Mouse (Mus musculus): ENCODE data around the gene Cpne7. TPM values are rescaled to one million over a fixed set of nuclear protein-coding genes. Genes with fewer than 3 reads are reported as not detected.

The Cpne7 gene
- total RNA-seq, 4 experiments from 2014 or later, result 0.24 TPM; not detected in 3

DNA sequence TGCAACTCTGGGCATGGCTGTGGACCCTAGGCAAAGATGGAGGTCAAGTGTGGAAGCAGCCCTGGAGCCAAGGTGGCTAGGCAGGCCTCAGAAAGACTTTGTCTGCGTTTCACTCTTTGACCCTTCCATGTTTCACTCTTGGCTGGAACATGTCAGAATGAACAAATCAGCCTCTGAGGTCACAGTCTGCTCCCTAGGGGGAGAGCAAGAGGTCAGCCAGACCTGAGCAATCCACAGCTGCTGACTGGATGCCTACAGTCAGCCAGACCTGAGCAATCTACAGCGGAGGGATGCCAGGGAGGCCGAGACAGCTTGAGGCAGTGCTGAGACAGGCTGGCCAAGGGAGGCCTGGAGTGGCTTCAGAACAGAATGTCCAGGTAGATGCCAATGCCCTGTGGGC lies 64.2 kb downstream of the Cpne7 start:
- DNase-seq (ENCODE audit: low spot score in 2 of 2), result peak; percentile 56 to 59

Small RNA genes within 50 kb of the gene (microRNA-seq; reads per million reads assigned to microRNA genes)
- not detected for gene Mir7079
- gene Mir7080, result not detected

Other genes with a start within 250 kb of the Cpne7 start
- gene Ankrd11, start 75.1 kb upstream of the Cpne7 start, total RNA-seq (2022), result 10 to 100 TPM; 55.0 to 63.5 (median 62.4) TPM
- 10 to 100 TPM; 74.1 to 81.0 (median 77.4) TPM for gene Spg7, start 54.4 kb upstream of the Cpne7 start, total RNA-seq (2022)
- gene Rpl13, start 15.0 kb upstream of the Cpne7 start, total RNA-seq (2022), result 100 to 1,000 TPM; 382 to 564 (median 462) TPM
- 1 to 10 TPM in 2 of 4 experiments, under 1 TPM in 2; 0.58 to 2.9 (median 0.88) TPM for gene Sult5a1, start 40.9 kb downstream of the Cpne7 start, total RNA-seq (2022)
- gene Dpep1, start 68.9 kb downstream of the Cpne7 start, total RNA-seq (2022), result 10 to 100 TPM in 2 of 4 experiments, 1 to 10 TPM in 2; 5.6 to 14.7 (median 9.7) TPM
- 10 to 100 TPM; 51.5 to 60.8 (median 56.0) TPM for gene Chmp1a, start 95.4 kb downstream of the Cpne7 start, total RNA-seq (2022)
- gene Spata33, start 95.5 kb downstream of the Cpne7 start, total RNA-seq (2022), result 1 to 10 TPM in 1 of 4 experiments, under 1 TPM in 3; 0.12 to 1.6 (median 0.58) TPM
- gene Cdk10, start 107.5 kb downstream of the Cpne7 start, total RNA-seq (2022), result 10 to 100 TPM in 3 of 4 experiments, 1 to 10 TPM in 1; 9.7 to 14.3 (median 12.0) TPM
- 1 to 10 TPM in 3 of 4 experiments, under 1 TPM in 1; 0.97 to 1.8 (median 1.3) TPM for gene Spata2l, start 118.9 kb downstream of the Cpne7 start, total RNA-seq (2022)
- gene Zfp276, start 136.8 kb downstream of the Cpne7 start, total RNA-seq (2022), result 1 to 10 TPM; 3.8 to 8.4 (median 5.4) TPM
- gene Vps9d1, start 137.0 kb downstream of the Cpne7 start, total RNA-seq (2022), result 10 to 100 TPM; 13.7 to 22.6 (median 21.7) TPM
- gene Fanca, start 201.2 kb downstream of the Cpne7 start, total RNA-seq (2022), result not detected
- gene Spire2, start 215.3 kb downstream of the Cpne7 start, total RNA-seq (2022), result under 1 TPM in 3 of 4 experiments, not detected in 1; 0.16 to 0.22 (median 0.20) TPM